Mouse (Mus musculus): ENCODE results near the gene Uchl4. TPM values are rescaled to one million over a fixed set of nuclear protein-coding genes. Genes with fewer than 3 reads are reported as not detected.

Uchl4 gene
- total and polyA plus RNA-seq, 2 experiments from 2014 or later = 0.66 to 2.4 TPM

GRCm38 (mm10) chr9:64216641-64217040 lies 18.4 kb upstream of the Uchl4 start:
- H3K9me3 ChIP-seq (ENCODE audit: low read length) = no peaks in the 10 kb centered on the region
- DNase-seq (ENCODE audit: low spot score) = no peak
- no peaks in the 10 kb centered on the region for H3K27me3 ChIP-seq (ENCODE audit: insufficient read depth, low read length)
- TF ChIP-seq CTCF (IDR thresholded peaks at IDR 0.05) = no peak
- 95% methylated on average over 2 of the region's 2 CpGs for WGBS
- H3K36me3 ChIP-seq (ENCODE audit: insufficient read depth, low read length) = no peaks in the 10 kb centered on the region
- no peak for ATAC-seq (ENCODE audit: low FRiP score)
- H3K4me1 ChIP-seq (ENCODE audit: insufficient read depth, low read length) = no peaks in the 10 kb centered on the region
- no peak overlapping the region for H3K27ac ChIP-seq (ENCODE audit: low read depth, low read length)
- no peak overlapping the region for H3K4me3 ChIP-seq (ENCODE audit: low read depth, low read length)
- H3K4me2 ChIP-seq (ENCODE audit: low read depth, low read length, poor library complexity, severe bottlenecking) = no peak overlapping the region
- no peak overlapping the region for H3K9ac ChIP-seq (replicated peaks; ENCODE audit: low read length, poor library complexity, severe bottlenecking)

DNA sequence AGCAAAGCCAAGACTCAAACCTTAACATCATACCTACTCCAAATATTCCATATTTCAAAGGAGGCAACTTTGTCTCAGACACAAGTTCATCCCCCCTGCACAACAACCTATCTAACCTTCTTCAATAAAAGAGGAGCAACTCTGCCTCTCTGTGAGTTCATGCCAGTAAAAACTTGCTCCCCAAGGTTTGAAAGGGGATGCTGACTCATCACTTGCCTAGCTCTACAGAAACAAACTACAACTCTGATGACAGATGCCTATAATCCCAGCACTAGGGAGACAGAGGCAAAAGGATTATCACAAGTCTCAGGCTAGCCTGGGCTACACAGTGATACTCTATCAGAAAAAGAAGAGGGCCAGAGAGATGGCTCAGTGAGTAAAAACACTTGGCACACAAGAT lies 17.1 kb upstream of the Uchl4 start:
- Histone ChIP-seq H3K27me3 (ENCODE audit: insufficient read depth, low read length) (no peaks in the 10 kb centered on the region), H3K9me3 (ENCODE audit: low read length) (no peaks in the 10 kb centered on the region), H3K27ac (ENCODE audit: low read depth, low read length) (no peak overlapping the region), H3K4me2 (ENCODE audit: low read depth, low read length, poor library complexity, severe bottlenecking) (no peak overlapping the region), H3K4me1 (ENCODE audit: insufficient read depth, low read length) (no peaks in the 10 kb centered on the region), H3K36me3 (ENCODE audit: insufficient read depth, low read length) (no peaks in the 10 kb centered on the region), H3K9ac (replicated peaks; ENCODE audit: low read length, poor library complexity, severe bottlenecking) (no peak overlapping the region), H3K4me3 (ENCODE audit: low read depth, low read length) (no peak overlapping the region)
- no peak for TF ChIP-seq CTCF (IDR thresholded peaks at IDR 0.05)
- ATAC-seq (ENCODE audit: low FRiP score) = no peak
- DNase-seq (ENCODE audit: low spot score) = no peak

DNA sequence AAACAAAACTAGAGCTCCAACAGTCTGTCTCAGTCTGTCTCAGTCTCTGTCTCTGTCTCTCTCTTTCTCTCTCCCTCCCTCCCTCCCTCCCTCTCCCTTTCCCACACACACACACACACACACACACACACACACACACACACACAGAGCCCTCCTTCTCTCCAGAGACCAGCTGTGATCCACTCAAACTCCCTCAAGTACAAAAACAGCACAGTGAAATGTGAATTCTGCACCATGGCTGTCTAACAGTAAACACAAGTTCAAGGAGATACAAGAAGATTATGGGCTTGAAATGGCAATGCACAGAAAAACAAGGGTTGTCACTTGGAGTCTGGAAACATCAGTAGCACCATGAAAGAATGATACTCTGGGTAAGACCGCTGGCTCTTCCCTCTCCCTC lies 15.7 kb upstream of the Uchl4 start:
- DNase-seq (ENCODE audit: low spot score) (no peak), ATAC-seq (ENCODE audit: low FRiP score) (no peak)
- H3K27me3 ChIP-seq (ENCODE audit: insufficient read depth, low read length) = no peaks in the 10 kb centered on the region
- no peaks in the 10 kb centered on the region for H3K4me1 ChIP-seq (ENCODE audit: insufficient read depth, low read length)
- TF ChIP-seq CTCF (IDR thresholded peaks at IDR 0.05) = no peak
- H3K36me3 ChIP-seq (ENCODE audit: insufficient read depth, low read length) = no peaks in the 10 kb centered on the region
- no peak overlapping the region for H3K4me2 ChIP-seq (ENCODE audit: low read depth, low read length, poor library complexity, severe bottlenecking)
- no peak overlapping the region for H3K9ac ChIP-seq (replicated peaks; ENCODE audit: low read length, poor library complexity, severe bottlenecking)
- H3K27ac ChIP-seq (ENCODE audit: low read depth, low read length) = no peak overlapping the region
- no peak overlapping the region for H3K4me3 ChIP-seq (ENCODE audit: low read depth, low read length)
- H3K9me3 ChIP-seq (ENCODE audit: low read length) = no peaks in the 10 kb centered on the region
- 39% methylated on average over 1 of the region's 1 CpGs for WGBS

GRCm38 (mm10) chr9:64219772-64220420 lies 15.1 kb upstream of the Uchl4 start:
- no peaks in the 10 kb centered on the region for H3K36me3 ChIP-seq (ENCODE audit: insufficient read depth, low read length)
- DNase-seq (ENCODE audit: low spot score) = no peak
- H3K4me3 ChIP-seq (ENCODE audit: low read depth, low read length) = no peak overlapping the region
- no peak overlapping the region for H3K9ac ChIP-seq (replicated peaks; ENCODE audit: low read length, poor library complexity, severe bottlenecking)
- H3K27me3 ChIP-seq (ENCODE audit: insufficient read depth, low read length) = no peaks in the 10 kb centered on the region
- no peak overlapping the region for H3K4me2 ChIP-seq (ENCODE audit: low read depth, low read length, poor library complexity, severe bottlenecking)
- TF ChIP-seq CTCF (IDR thresholded peaks at IDR 0.05) = no peak
- H3K4me1 ChIP-seq (ENCODE audit: insufficient read depth, low read length) = no peaks in the 10 kb centered on the region
- no peak for ATAC-seq (ENCODE audit: low FRiP score)
- H3K27ac ChIP-seq (ENCODE audit: low read depth, low read length) = no peak overlapping the region
- 81% methylated on average over 10 of the region's 10 CpGs for WGBS
- no peaks in the 10 kb centered on the region for H3K9me3 ChIP-seq (ENCODE audit: low read length)

DNA sequence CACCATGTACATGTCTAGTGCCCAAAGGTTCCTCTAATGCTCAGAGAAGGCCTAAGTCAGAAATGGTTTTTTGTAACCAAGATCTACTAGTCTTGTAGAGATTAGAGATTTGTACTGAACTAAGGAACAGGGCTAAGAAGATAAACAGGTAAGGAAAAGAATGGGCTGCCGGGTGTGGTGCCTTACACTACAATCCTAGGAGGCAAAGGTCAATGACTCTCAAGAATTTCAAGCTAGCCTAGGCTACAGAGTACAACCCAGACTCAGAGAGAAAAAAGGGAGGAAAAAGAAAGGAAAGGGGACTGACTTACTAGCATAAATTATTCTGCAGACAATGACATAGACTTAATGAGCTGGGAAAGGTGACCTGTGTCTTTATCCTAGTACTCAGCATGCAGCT lies 14.4 kb upstream of the Uchl4 start:
- Histone ChIP-seq H3K4me1 (ENCODE audit: insufficient read depth, low read length) (no peaks in the 10 kb centered on the region), H3K4me2 (ENCODE audit: low read depth, low read length, poor library complexity, severe bottlenecking) (no peak overlapping the region), H3K9ac (replicated peaks; ENCODE audit: low read length, poor library complexity, severe bottlenecking) (no peak overlapping the region), H3K9me3 (ENCODE audit: low read length) (no peaks in the 10 kb centered on the region), H3K36me3 (ENCODE audit: insufficient read depth, low read length) (no peaks in the 10 kb centered on the region), H3K27me3 (ENCODE audit: insufficient read depth, low read length) (no peaks in the 10 kb centered on the region), H3K4me3 (ENCODE audit: low read depth, low read length) (no peak overlapping the region), H3K27ac (ENCODE audit: low read depth, low read length) (no peak overlapping the region)
- 73% methylated on average over 1 of the region's 1 CpGs for WGBS
- DNase-seq (ENCODE audit: low spot score) = no peak
- ATAC-seq (ENCODE audit: low FRiP score) = no peak
- no peak for TF ChIP-seq CTCF (IDR thresholded peaks at IDR 0.05)

- Histone ChIP-seq H3K27ac (ENCODE audit: low read depth, low read length) (no peak overlapping the region), H3K4me3 (ENCODE audit: low read depth, low read length) (no peak overlapping the region), H3K27me3 (ENCODE audit: insufficient read depth, low read length) (no peaks in the 10 kb centered on the region), H3K36me3 (ENCODE audit: insufficient read depth, low read length) (no peaks in the 10 kb centered on the region), H3K9me3 (ENCODE audit: low read length) (no peaks in the 10 kb centered on the region), H3K4me2 (ENCODE audit: low read depth, low read length, poor library complexity, severe bottlenecking) (no peak overlapping the region), H3K4me1 (ENCODE audit: insufficient read depth, low read length) (no peaks in the 10 kb centered on the region), H3K9ac (replicated peaks; ENCODE audit: low read length, poor library complexity, severe bottlenecking) (no peak overlapping the region)
- no peak for TF ChIP-seq CTCF (IDR thresholded peaks at IDR 0.05)
- WGBS = 95% methylated on average over 4 of the region's 4 CpGs
- ATAC-seq (ENCODE audit: low FRiP score) (no peak), DNase-seq (ENCODE audit: low spot score) (no peak)
Measured at GRCm38 (mm10) chr9:64221480-64221879, 13.5 kb upstream of the Uchl4 start.

Measured in midbrain, postnatal 0 days (tissue).